Mouse (Mus musculus): Measurements from ENCODE around the gene Wdtc1. TPM values are rescaled to one million over a fixed set of nuclear protein-coding genes. Genes with fewer than 3 reads are reported as not detected.

The Wdtc1 gene
- polyA plus RNA-seq, 1 experiment from 2014 or later, result 5.5 TPM

- DNase-seq (peak; percentile 83), ATAC-seq (ENCODE audit: low read depth) (peak; percentile 92)
- Histone ChIP-seq H3K4me3 (replicated peaks) (peak overlapping the region; percentile 26), H3K36me3 (no peaks in the 10 kb centered on the region), H3K4me2 (peak overlapping the region; percentile 59), H3K27ac (peak overlapping the region; percentile 86), H3K9me3 (replicated peaks) (no peaks in the 10 kb centered on the region), H3K9ac (peak overlapping the region; percentile 48), H3K4me1 (replicated peaks) (peaks cover 82% of the 10 kb centered on the region), H3K27me3 (peaks cover 58% of the 10 kb centered on the region)
- WGBS (ENCODE audit: insufficient replicate concordance), result 9% methylated on average over 13 of the region's 13 CpGs
Measured at GRCm38 (mm10) chr4:133247806-133248449, 105.4 kb downstream of the Wdtc1 start.

GRCm38 (mm10) chr4:133247072-133247471 lies 106.2 kb downstream of the Wdtc1 start:
- Histone ChIP-seq H3K4me1 (replicated peaks) (peaks cover 91% of the 10 kb centered on the region), H3K36me3 (no peaks in the 10 kb centered on the region), H3K9ac (peak overlapping the region; percentile 46), H3K4me2 (peak overlapping the region; percentile 59), H3K4me3 (replicated peaks) (peak overlapping the region; percentile 26; the same call in 1 of the 2 replicates), H3K27me3 (peaks cover 60% of the 10 kb centered on the region), H3K27ac (peak overlapping the region; percentile 86), H3K9me3 (replicated peaks) (no peaks in the 10 kb centered on the region)
- 52% methylated on average over 15 of the region's 15 CpGs for WGBS (ENCODE audit: insufficient replicate concordance)
- ATAC-seq (ENCODE audit: low read depth) (no peak), DNase-seq (no peak)

- Histone ChIP-seq H3K9ac (peak overlapping the region; percentile 4), H3K27ac (peak overlapping the region; percentile 37), H3K27me3 (peaks cover 33% of the 10 kb centered on the region), H3K9me3 (replicated peaks) (no peaks in the 10 kb centered on the region), H3K4me3 (replicated peaks) (no peak overlapping the region), H3K4me1 (replicated peaks) (peaks cover 97% of the 10 kb centered on the region), H3K4me2 (peak overlapping the region; percentile 19; the same call in 1 of the 2 replicates), H3K36me3 (no peaks in the 10 kb centered on the region)
- DNase-seq, result no peak
- ATAC-seq (ENCODE audit: low read depth), result no peak
- WGBS (ENCODE audit: insufficient replicate concordance), result 14% methylated on average over 1 of the region's 1 CpGs
Measured at GRCm38 (mm10) chr4:133244289-133244688, 109.0 kb downstream of the Wdtc1 start.

- ATAC-seq (ENCODE audit: low read depth), result no peak
- no peak for DNase-seq
- 56% methylated on average over 13 of the region's 13 CpGs for WGBS (ENCODE audit: insufficient replicate concordance)
- Histone ChIP-seq H3K9me3 (replicated peaks) (no peaks in the 10 kb centered on the region), H3K4me2 (no peak overlapping the region), H3K4me1 (replicated peaks) (peaks cover 98% of the 10 kb centered on the region), H3K27me3 (peaks cover 32% of the 10 kb centered on the region), H3K4me3 (replicated peaks) (no peak overlapping the region), H3K36me3 (no peaks in the 10 kb centered on the region), H3K27ac (peak overlapping the region; percentile 51), H3K9ac (peak overlapping the region; percentile 4; the same call in 1 of the 2 replicates)
Measured at GRCm38 (mm10) chr4:133243538-133243937, 109.7 kb downstream of the Wdtc1 start.

- H3K4me3 ChIP-seq (replicated peaks), result no peak overlapping the region
- H3K27ac ChIP-seq, result 0 out of 2 replicates have a peak overlapping the region, but pooled peaks have one; percentile 84
- no peak overlapping the region for H3K9ac ChIP-seq
- H3K4me1 ChIP-seq (replicated peaks), result peaks cover 98% of the 10 kb centered on the region
- peaks cover 27% of the 10 kb centered on the region for H3K27me3 ChIP-seq
- H3K9me3 ChIP-seq (replicated peaks), result no peaks in the 10 kb centered on the region
- ATAC-seq (ENCODE audit: low read depth), result no peak
- DNase-seq, result no peak
- WGBS (ENCODE audit: insufficient replicate concordance), result 70% methylated on average over 9 of the region's 9 CpGs
- H3K4me2 ChIP-seq, result no peak overlapping the region
- H3K36me3 ChIP-seq, result no peaks in the 10 kb centered on the region
Measured at GRCm38 (mm10) chr4:133242710-133243109, 110.6 kb downstream of the Wdtc1 start.

Small RNAs within 50 kb of the gene (microRNA-seq; reads per million reads assigned to microRNA genes)
- 12.9 reads per million, percentile 28 among the genes with 10 or more reads in this experiment for gene Mir5122

Other genes with a start within 250 kb of the Wdtc1 start
- gene Wasf2, start 223.0 kb downstream of the Wdtc1 start, polyA plus RNA-seq (2015; fragmentation: Nextera tagmentation; extraction: Ambion mirVana), result 52.3 and 54.0 TPM in 2 replicates
- 0.20 TPM in 1 of 2 replicates, not detected in the other for gene Cd164l2, start 141.3 kb downstream of the Wdtc1 start, polyA plus RNA-seq (2015; fragmentation: Nextera tagmentation; extraction: Ambion mirVana)
- not detected in 2 replicates for gene Gpr3, start 140.9 kb downstream of the Wdtc1 start, polyA plus RNA-seq (2015; fragmentation: Nextera tagmentation; extraction: Ambion mirVana)
- 1.7 and 1.9 TPM in 2 replicates for gene Map3k6, start 112.7 kb downstream of the Wdtc1 start, polyA plus RNA-seq (2015; fragmentation: Nextera tagmentation; extraction: Ambion mirVana)
- 0.42 and 0.55 TPM in 2 replicates for gene Sytl1, start 90.4 kb downstream of the Wdtc1 start, polyA plus RNA-seq (2015; fragmentation: Nextera tagmentation; extraction: Ambion mirVana)
- 38.9 and 41.0 TPM in 2 replicates for gene Tmem222, start 75.7 kb downstream of the Wdtc1 start, polyA plus RNA-seq (2015; fragmentation: Nextera tagmentation; extraction: Ambion mirVana)
- 2.7 and 3.1 TPM in 2 replicates for gene Slc9a1, start 16.2 kb upstream of the Wdtc1 start, polyA plus RNA-seq (2015; fragmentation: Nextera tagmentation; extraction: Ambion mirVana)
- 0.05 TPM in 1 of 2 replicates, not detected in the other for gene Tent5b, start 126.7 kb upstream of the Wdtc1 start, polyA plus RNA-seq (2015; fragmentation: Nextera tagmentation; extraction: Ambion mirVana)
- 0.06 TPM in 1 of 2 replicates, not detected in the other for gene Trnp1, start 145.1 kb upstream of the Wdtc1 start, polyA plus RNA-seq (2015; fragmentation: Nextera tagmentation; extraction: Ambion mirVana)
- 0.45 and 0.70 TPM in 2 replicates for gene Kdf1, start 165.5 kb upstream of the Wdtc1 start, polyA plus RNA-seq (2015; fragmentation: Nextera tagmentation; extraction: Ambion mirVana)
- 214 and 231 TPM in 2 replicates for gene Nudc, start 192.5 kb upstream of the Wdtc1 start, polyA plus RNA-seq (2015; fragmentation: Nextera tagmentation; extraction: Ambion mirVana)
- 0.31 and 0.51 TPM in 2 replicates for gene Nr0b2, start 199.9 kb upstream of the Wdtc1 start, polyA plus RNA-seq (2015; fragmentation: Nextera tagmentation; extraction: Ambion mirVana)
- 4.3 and 4.6 TPM in 2 replicates for gene Gpatch3, start 221.3 kb upstream of the Wdtc1 start, polyA plus RNA-seq (2015; fragmentation: Nextera tagmentation; extraction: Ambion mirVana)
- gene Gpn2, start 230.9 kb upstream of the Wdtc1 start, polyA plus RNA-seq (2015; fragmentation: Nextera tagmentation; extraction: Ambion mirVana), result 12.5 and 13.5 TPM in 2 replicates
- gene Sfn, start 248.7 kb upstream of the Wdtc1 start, polyA plus RNA-seq (2015; fragmentation: Nextera tagmentation; extraction: Ambion mirVana), result 0.77 and 0.92 TPM in 2 replicates

Measured in liver, embryonic 13.5 days (tissue).